Mouse (Mus musculus): ENCODE measurements around the gene A130010J15Rik. TPM values are rescaled to one million over a fixed set of nuclear protein-coding genes. Genes with fewer than 3 reads are reported as not detected.
A peak's percentile ranks its signal among the peaks of the same experiment; 100 is the strongest.

Gene A130010J15Rik
- 10.0 and 11.2 TPM in 2 replicates for polyA plus RNA-seq (2015; fragmentation: Nextera tagmentation; extraction: Ambion mirVana)

DNA sequence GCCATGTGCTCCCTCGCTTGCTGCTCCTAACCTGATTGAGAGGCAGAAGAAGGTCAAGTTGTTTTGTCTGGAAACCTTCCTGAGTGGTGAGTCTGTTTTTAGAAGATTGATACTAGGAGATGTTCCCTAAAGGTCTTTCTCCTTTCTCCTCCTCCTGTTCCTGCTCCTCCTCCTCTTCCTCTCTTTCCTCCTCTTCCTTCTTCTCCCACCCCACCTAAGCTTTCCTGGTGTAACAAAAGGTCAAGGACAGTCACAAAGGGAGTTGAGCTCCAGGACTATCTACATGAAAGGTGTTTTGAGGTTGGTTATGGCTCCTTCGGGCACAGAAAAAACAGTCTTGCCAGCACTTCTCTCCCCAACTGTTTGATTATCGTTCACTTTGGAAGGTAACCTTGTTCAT lies at the start of gene A130010J15Rik:
Gene A130010J15Rik, plus strand, starts transcription at position 301 of the 400 bp plus-strand sequence.
- Histone ChIP-seq H3K27me3 (replicated peaks; ENCODE audit: control insufficient read depth, insufficient read depth, low read length) (no peaks in the 10 kb centered on the region), H3K36me3 (ENCODE audit: control insufficient read depth, insufficient read depth, low read length) (no peaks in the 10 kb centered on the region), H3K4me2 (ENCODE audit: low read length) (no peak within 1 kb of the TSS), H3K4me3 (ENCODE audit: low read length) (no peak within 1 kb of the TSS), H3K4me1 (ENCODE audit: control insufficient read depth, insufficient read depth, low read depth, low read length) (peaks cover 11% of the 10 kb centered on the region), H3K9ac (ENCODE audit: low read depth, low read length) (no peak within 1 kb of the TSS), H3K27ac (ENCODE audit: low read depth, low read length) (no peak within 1 kb of the TSS), H3K9me3 (ENCODE audit: control insufficient read depth, low read length) (no peaks in the 10 kb centered on the region)
- WGBS = 90% methylated on average over 3 of the region's 3 CpGs
- no peak for ATAC-seq

- Histone ChIP-seq H3K4me2 (ENCODE audit: low read length) (no peak overlapping the region), H3K27me3 (replicated peaks; ENCODE audit: control insufficient read depth, insufficient read depth, low read length) (no peaks in the 10 kb centered on the region), H3K4me1 (ENCODE audit: control insufficient read depth, insufficient read depth, low read depth, low read length) (no peaks in the 10 kb centered on the region), H3K27ac (ENCODE audit: low read depth, low read length) (no peak overlapping the region), H3K36me3 (ENCODE audit: control insufficient read depth, insufficient read depth, low read length) (peaks cover 35% of the 10 kb centered on the region), H3K4me3 (ENCODE audit: low read length) (no peak overlapping the region), H3K9ac (ENCODE audit: low read depth, low read length) (no peak overlapping the region), H3K9me3 (ENCODE audit: control insufficient read depth, low read length) (no peaks in the 10 kb centered on the region)
- no peak for ATAC-seq
- WGBS = 97% methylated on average over 7 of the region's 7 CpGs
Observed at GRCm38 (mm10) chr1:193122793-193123192, 45.1 kb upstream of the A130010J15Rik start.

GRCm38 (mm10) chr1:193123290-193123689 lies 44.6 kb upstream of the A130010J15Rik start:
- WGBS = 92% methylated on average over 6 of the region's 6 CpGs
- H3K9ac ChIP-seq (ENCODE audit: low read depth, low read length) = no peak overlapping the region
- H3K4me2 ChIP-seq (ENCODE audit: low read length) = no peak overlapping the region
- H3K4me1 ChIP-seq (ENCODE audit: control insufficient read depth, insufficient read depth, low read depth, low read length) = no peaks in the 10 kb centered on the region
- no peak for ATAC-seq
- H3K36me3 ChIP-seq (ENCODE audit: control insufficient read depth, insufficient read depth, low read length) = peaks cover 31% of the 10 kb centered on the region
- H3K27me3 ChIP-seq (replicated peaks; ENCODE audit: control insufficient read depth, insufficient read depth, low read length) = no peaks in the 10 kb centered on the region
- H3K4me3 ChIP-seq (ENCODE audit: low read length) = no peak overlapping the region
- H3K27ac ChIP-seq (ENCODE audit: low read depth, low read length) = no peak overlapping the region
- no peaks in the 10 kb centered on the region for H3K9me3 ChIP-seq (ENCODE audit: control insufficient read depth, low read length)

GRCm38 (mm10) chr1:193125835-193126234 lies 42.0 kb upstream of the A130010J15Rik start:
- no peaks in the 10 kb centered on the region for H3K9me3 ChIP-seq (ENCODE audit: control insufficient read depth, low read length)
- peaks cover 7% of the 10 kb centered on the region for H3K4me1 ChIP-seq (ENCODE audit: control insufficient read depth, insufficient read depth, low read depth, low read length)
- H3K27me3 ChIP-seq (replicated peaks; ENCODE audit: control insufficient read depth, insufficient read depth, low read length) = no peaks in the 10 kb centered on the region
- ATAC-seq = no peak
- no peak overlapping the region for H3K9ac ChIP-seq (ENCODE audit: low read depth, low read length)
- no peak overlapping the region for H3K4me3 ChIP-seq (ENCODE audit: low read length)
- WGBS = 68% methylated on average over 4 of the region's 4 CpGs
- no peak overlapping the region for H3K27ac ChIP-seq (ENCODE audit: low read depth, low read length)
- H3K36me3 ChIP-seq (ENCODE audit: control insufficient read depth, insufficient read depth, low read length) = peaks cover 18% of the 10 kb centered on the region
- H3K4me2 ChIP-seq (ENCODE audit: low read length) = no peak overlapping the region

DNA sequence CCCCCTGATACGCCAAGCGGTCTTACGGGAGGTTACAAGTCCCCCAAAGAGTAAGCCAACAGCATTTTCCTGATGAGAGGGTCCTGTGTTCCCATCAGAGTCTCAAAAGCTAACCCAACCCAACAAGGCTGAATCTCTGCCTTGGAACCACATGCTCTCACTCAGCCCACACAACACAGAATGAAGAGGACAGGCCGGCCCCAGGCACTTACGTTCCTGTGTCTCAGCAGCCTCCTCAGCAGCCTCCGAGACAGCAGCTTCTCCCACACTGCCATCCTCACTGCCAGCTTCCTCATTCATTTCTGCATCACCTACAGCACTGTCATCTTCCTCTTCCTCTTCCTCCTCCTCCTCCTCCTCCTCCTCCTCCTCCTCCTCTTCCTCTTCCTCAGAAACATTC lies 39.8 kb upstream of the A130010J15Rik start:
- Histone ChIP-seq H3K4me3 (ENCODE audit: low read length) (no peak overlapping the region), H3K27ac (ENCODE audit: low read depth, low read length) (no peak overlapping the region), H3K4me2 (ENCODE audit: low read length) (no peak overlapping the region), H3K27me3 (replicated peaks; ENCODE audit: control insufficient read depth, insufficient read depth, low read length) (no peaks in the 10 kb centered on the region), H3K4me1 (ENCODE audit: control insufficient read depth, insufficient read depth, low read depth, low read length) (peaks cover 7% of the 10 kb centered on the region), H3K36me3 (ENCODE audit: control insufficient read depth, insufficient read depth, low read length) (peaks cover 5% of the 10 kb centered on the region; the same call in 1 of the 2 replicates), H3K9me3 (ENCODE audit: control insufficient read depth, low read length) (no peaks in the 10 kb centered on the region), H3K9ac (ENCODE audit: low read depth, low read length) (no peak overlapping the region)
- no peak for ATAC-seq
- 94% methylated on average over 6 of the region's 6 CpGs for WGBS

GRCm38 (mm10) chr1:193129321-193129720 lies 38.5 kb upstream of the A130010J15Rik start:
- 0 out of 2 replicates have a peak, but pooled peaks cover 2% of the 10 kb centered on the region for H3K36me3 ChIP-seq (ENCODE audit: control insufficient read depth, insufficient read depth, low read length)
- H3K27ac ChIP-seq (ENCODE audit: low read depth, low read length) = no peak overlapping the region
- H3K27me3 ChIP-seq (replicated peaks; ENCODE audit: control insufficient read depth, insufficient read depth, low read length) = no peaks in the 10 kb centered on the region
- peak overlapping the region; percentile 95 for H3K4me3 ChIP-seq (ENCODE audit: low read length)
- WGBS = 29% methylated on average over 5 of the region's 5 CpGs
- peak overlapping the region; percentile 76 for H3K9ac ChIP-seq (ENCODE audit: low read depth, low read length)
- peaks cover 7% of the 10 kb centered on the region for H3K4me1 ChIP-seq (ENCODE audit: control insufficient read depth, insufficient read depth, low read depth, low read length)
- H3K9me3 ChIP-seq (ENCODE audit: control insufficient read depth, low read length) = no peaks in the 10 kb centered on the region
- peak overlapping the region; percentile 52 for H3K4me2 ChIP-seq (ENCODE audit: low read length)
- ATAC-seq = no peak

DNA sequence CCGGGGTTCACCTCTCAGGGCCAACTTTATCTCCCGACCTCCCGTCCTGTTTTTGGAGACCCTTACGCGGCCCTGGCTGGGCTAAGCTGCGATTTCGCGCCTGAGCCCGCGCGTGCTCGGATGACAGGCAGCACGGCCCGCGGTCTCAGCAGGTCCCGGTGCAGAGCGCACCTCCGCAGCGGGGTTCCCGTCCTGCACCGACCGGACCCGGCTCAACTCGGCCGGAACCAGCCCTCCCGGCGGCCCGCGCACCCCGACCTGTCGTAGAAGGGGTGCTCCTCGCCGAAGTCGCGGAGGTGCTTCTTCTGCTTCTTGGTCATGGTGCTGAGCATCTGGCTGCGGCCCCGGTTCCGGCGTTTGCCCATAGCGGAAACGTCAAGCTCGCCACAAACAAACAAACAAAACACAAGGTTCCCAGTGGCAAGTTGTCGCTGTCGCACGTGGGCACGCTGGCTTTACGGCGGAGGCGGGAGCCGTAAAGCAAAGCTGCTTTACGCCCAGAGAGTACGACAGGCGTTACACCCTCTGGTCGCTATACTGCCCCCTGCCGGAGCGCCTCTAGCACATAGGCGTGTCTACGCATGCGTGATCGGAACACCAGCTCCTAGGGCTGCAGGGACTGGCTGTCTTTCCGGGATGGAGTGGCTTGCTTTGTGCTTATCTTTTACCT lies 37.9 kb upstream of the A130010J15Rik start, which contains the start of gene Diexf:
Gene Diexf, minus strand, starts transcription at position 487 of the 670 bp plus-strand sequence.
- Histone ChIP-seq H3K27me3 (replicated peaks; ENCODE audit: control insufficient read depth, insufficient read depth, low read length) (no peaks in the 10 kb centered on the region), H3K4me1 (ENCODE audit: control insufficient read depth, insufficient read depth, low read depth, low read length) (peaks cover 7% of the 10 kb centered on the region), H3K9me3 (ENCODE audit: control insufficient read depth, low read length) (no peaks in the 10 kb centered on the region), H3K4me2 (ENCODE audit: low read length) (peak within 1 kb of the TSS; percentile 52), H3K27ac (ENCODE audit: low read depth, low read length) (peak within 1 kb of the TSS; percentile 71), H3K4me3 (ENCODE audit: low read length) (peak within 1 kb of the TSS; percentile 95), H3K36me3 (ENCODE audit: control insufficient read depth, insufficient read depth, low read length) (0 out of 2 replicates have a peak, but pooled peaks cover 2% of the 10 kb centered on the region), H3K9ac (ENCODE audit: low read depth, low read length) (peak within 1 kb of the TSS; percentile 76)
- under 1% methylated on average over 61 of the region's 61 CpGs for WGBS
- peak; percentile 94 for ATAC-seq

GRCm38 (mm10) chr1:193130456-193130825 lies 37.4 kb upstream of the A130010J15Rik start:
- Histone ChIP-seq H3K27ac (ENCODE audit: low read depth, low read length) (peak overlapping the region; percentile 71), H3K4me1 (ENCODE audit: control insufficient read depth, insufficient read depth, low read depth, low read length) (peaks cover 7% of the 10 kb centered on the region), H3K36me3 (ENCODE audit: control insufficient read depth, insufficient read depth, low read length) (0 out of 2 replicates have a peak, but pooled peaks cover 2% of the 10 kb centered on the region), H3K9ac (ENCODE audit: low read depth, low read length) (peak overlapping the region; percentile 41), H3K4me3 (ENCODE audit: low read length) (peak overlapping the region; percentile 95), H3K4me2 (ENCODE audit: low read length) (peak overlapping the region; percentile 49), H3K27me3 (replicated peaks; ENCODE audit: control insufficient read depth, insufficient read depth, low read length) (no peaks in the 10 kb centered on the region), H3K9me3 (ENCODE audit: control insufficient read depth, low read length) (no peaks in the 10 kb centered on the region)
- WGBS = 24% methylated on average over 11 of the region's 11 CpGs
- ATAC-seq = peak; percentile 64

DNA sequence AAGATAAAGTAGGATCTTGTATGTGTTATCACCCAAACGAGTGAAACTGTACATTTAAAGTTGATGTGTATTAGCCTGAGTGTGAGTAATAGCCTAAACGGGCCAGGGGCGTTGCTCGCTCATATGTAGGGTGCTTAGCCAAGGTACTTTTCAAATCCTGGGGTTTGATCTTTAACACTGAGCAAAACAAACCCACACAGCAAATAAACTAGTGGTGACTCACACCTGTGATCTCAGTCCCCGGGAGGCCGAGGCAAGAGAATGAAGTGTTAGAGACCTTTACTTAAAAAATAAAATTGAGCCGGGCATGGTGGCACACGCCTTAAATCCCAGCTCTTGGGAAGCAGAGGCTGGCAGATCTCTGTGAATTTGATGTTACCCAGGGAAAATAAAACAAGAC lies 37.0 kb upstream of the A130010J15Rik start:
- Histone ChIP-seq H3K36me3 (ENCODE audit: control insufficient read depth, insufficient read depth, low read length) (0 out of 2 replicates have a peak, but pooled peaks cover 2% of the 10 kb centered on the region), H3K9me3 (ENCODE audit: control insufficient read depth, low read length) (no peaks in the 10 kb centered on the region), H3K27ac (ENCODE audit: low read depth, low read length) (no peak overlapping the region; the same call in 1 of the 2 replicates), H3K4me2 (ENCODE audit: low read length) (peak overlapping the region; percentile 49), H3K27me3 (replicated peaks; ENCODE audit: control insufficient read depth, insufficient read depth, low read length) (no peaks in the 10 kb centered on the region), H3K4me3 (ENCODE audit: low read length) (no peak overlapping the region; the same call in 1 of the 2 replicates), H3K4me1 (ENCODE audit: control insufficient read depth, insufficient read depth, low read depth, low read length) (peaks cover 7% of the 10 kb centered on the region), H3K9ac (ENCODE audit: low read depth, low read length) (peak overlapping the region; percentile 41; the same call in 1 of the 2 replicates)
- WGBS = 82% methylated on average over 8 of the region's 8 CpGs
- ATAC-seq = peak; percentile 25; the same call in 1 of the 2 replicates
